Mouse (Mus musculus): ENCODE data around the gene Clint1. TPM values are rescaled to one million over a fixed set of nuclear protein-coding genes. Genes with fewer than 3 reads are reported as not detected.

The Clint1 gene
- polyA plus RNA-seq, 1 experiment: 70.1 TPM

GRCm38 (mm10) chr11:45861334-45861733 lies 9.5 kb downstream of the Clint1 start:
- DNase-seq: no peak
- H3K27me3 ChIP-seq (ENCODE audit: control insufficient read depth, insufficient read depth, low read length): no peaks in the 10 kb centered on the region
- H3K36me3 ChIP-seq (ENCODE audit: control insufficient read depth, insufficient read depth, low read length): no peaks in the 10 kb centered on the region
- 97% methylated on average over 7 of the region's 7 CpGs for WGBS
- H3K27ac ChIP-seq (ENCODE audit: control insufficient read depth, insufficient read depth, low read length): no peak overlapping the region
- H3K4me3 ChIP-seq (ENCODE audit: control insufficient read depth, insufficient read depth, low read length): no peak overlapping the region
- no peaks in the 10 kb centered on the region for H3K4me1 ChIP-seq (replicated peaks; ENCODE audit: control insufficient read depth, insufficient read depth, low read length)
- no peak for TF ChIP-seq POLR2A (IDR thresholded peaks at IDR 0.05; ENCODE audit: control insufficient read depth, extremely low read depth, insufficient read depth, low read length, poor library complexity)

DNA sequence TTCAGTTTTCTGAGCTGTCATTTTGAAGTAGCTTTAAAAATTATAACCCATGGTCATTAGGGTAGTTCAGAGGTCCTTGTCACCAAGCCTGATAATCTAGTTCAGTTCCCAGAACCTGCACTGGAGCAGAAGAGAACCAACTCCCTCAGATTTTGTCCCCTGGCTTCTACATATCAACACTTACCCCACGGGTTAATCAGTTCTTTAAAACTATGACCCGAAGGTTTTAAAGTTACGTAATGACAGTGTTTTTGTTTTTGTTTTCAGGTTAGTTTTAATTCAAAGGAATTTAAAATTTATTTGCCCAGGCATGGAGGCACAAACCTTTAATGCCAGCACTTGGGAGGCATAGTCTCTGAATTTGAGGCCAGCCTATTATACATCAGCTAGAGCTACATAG lies 12.6 kb downstream of the Clint1 start:
- TF ChIP-seq POLR2A (IDR thresholded peaks at IDR 0.05; ENCODE audit: control insufficient read depth, extremely low read depth, insufficient read depth, low read length, poor library complexity): no peak
- no peak for TF ChIP-seq CTCF (IDR thresholded peaks at IDR 0.05; ENCODE audit: borderline replicate concordance, control insufficient read depth, extremely low read depth, insufficient read depth, low read length, poor library complexity)
- WGBS: 87% methylated on average over 3 of the region's 3 CpGs
- no peak overlapping the region for H3K4me3 ChIP-seq (ENCODE audit: control insufficient read depth, insufficient read depth, low read length)
- no peaks in the 10 kb centered on the region for H3K27me3 ChIP-seq (ENCODE audit: control insufficient read depth, insufficient read depth, low read length)
- no peak for DNase-seq
- no peaks in the 10 kb centered on the region for H3K36me3 ChIP-seq (ENCODE audit: control insufficient read depth, insufficient read depth, low read length)
- no peak overlapping the region for H3K27ac ChIP-seq (ENCODE audit: control insufficient read depth, insufficient read depth, low read length)
- no peaks in the 10 kb centered on the region for H3K4me1 ChIP-seq (replicated peaks; ENCODE audit: control insufficient read depth, insufficient read depth, low read length)

DNA sequence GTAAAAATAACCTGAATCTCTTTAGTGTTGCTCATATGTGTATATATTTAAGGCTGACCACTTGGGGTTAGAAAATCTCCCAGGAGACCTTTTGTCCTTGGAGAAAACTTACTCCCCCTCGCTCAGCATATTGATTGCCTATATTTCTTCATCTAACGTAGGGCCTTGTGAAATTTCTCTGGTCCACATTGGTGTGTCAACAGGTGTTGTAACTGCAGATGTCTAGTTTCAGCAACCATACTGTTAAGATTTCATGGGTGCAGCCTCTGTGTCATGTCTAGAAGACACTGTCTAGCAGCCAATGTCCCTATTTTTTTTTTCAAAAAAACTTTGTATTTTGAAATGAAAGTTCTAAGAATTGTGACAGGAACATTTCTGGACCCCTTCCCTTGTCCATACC lies 14.0 kb downstream of the Clint1 start:
- no peak overlapping the region for H3K4me3 ChIP-seq (ENCODE audit: control insufficient read depth, insufficient read depth, low read length)
- no peak for DNase-seq
- no peak overlapping the region for H3K27ac ChIP-seq (ENCODE audit: control insufficient read depth, insufficient read depth, low read length)
- no peaks in the 10 kb centered on the region for H3K27me3 ChIP-seq (ENCODE audit: control insufficient read depth, insufficient read depth, low read length)
- H3K36me3 ChIP-seq (ENCODE audit: control insufficient read depth, insufficient read depth, low read length): no peaks in the 10 kb centered on the region
- WGBS: 96% methylated on average over 2 of the region's 2 CpGs
- H3K4me1 ChIP-seq (replicated peaks; ENCODE audit: control insufficient read depth, insufficient read depth, low read length): no peaks in the 10 kb centered on the region
- TF ChIP-seq POLR2A (IDR thresholded peaks at IDR 0.05; ENCODE audit: control insufficient read depth, extremely low read depth, insufficient read depth, low read length, poor library complexity) (no peak), CTCF (IDR thresholded peaks at IDR 0.05; ENCODE audit: borderline replicate concordance, control insufficient read depth, extremely low read depth, insufficient read depth, low read length, poor library complexity) (no peak)

DNA sequence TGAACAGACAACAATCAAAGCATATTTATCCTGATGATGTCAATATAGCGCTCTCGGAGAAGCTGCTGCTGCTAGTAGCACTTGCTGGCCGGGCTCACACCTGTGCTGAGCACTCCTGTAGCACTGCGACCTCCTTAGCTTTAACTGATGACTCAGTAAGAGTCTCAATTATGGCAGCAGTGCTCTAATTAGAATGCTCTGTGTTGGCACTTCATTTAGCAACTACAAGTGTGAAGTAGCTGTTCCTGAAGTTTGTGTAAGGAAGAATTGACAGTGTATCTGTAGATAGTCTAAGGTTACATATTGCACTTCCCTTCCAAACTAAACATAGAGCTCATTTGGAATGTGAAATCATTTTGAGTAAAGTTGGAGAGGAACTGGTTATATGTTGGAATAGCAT lies 14.7 kb downstream of the Clint1 start:
- 92% methylated on average over 4 of the region's 4 CpGs for WGBS
- Histone ChIP-seq H3K4me3 (ENCODE audit: control insufficient read depth, insufficient read depth, low read length) (no peak overlapping the region), H3K36me3 (ENCODE audit: control insufficient read depth, insufficient read depth, low read length) (no peaks in the 10 kb centered on the region), H3K27ac (ENCODE audit: control insufficient read depth, insufficient read depth, low read length) (no peak overlapping the region), H3K4me1 (replicated peaks; ENCODE audit: control insufficient read depth, insufficient read depth, low read length) (no peaks in the 10 kb centered on the region), H3K27me3 (ENCODE audit: control insufficient read depth, insufficient read depth, low read length) (no peaks in the 10 kb centered on the region)
- no peak for TF ChIP-seq CTCF (IDR thresholded peaks at IDR 0.05; ENCODE audit: borderline replicate concordance, control insufficient read depth, extremely low read depth, insufficient read depth, low read length, poor library complexity)
- no peak for TF ChIP-seq POLR2A (IDR thresholded peaks at IDR 0.05; ENCODE audit: control insufficient read depth, extremely low read depth, insufficient read depth, low read length, poor library complexity)
- DNase-seq: no peak

- DNase-seq: peak; percentile 43
- Histone ChIP-seq H3K36me3 (ENCODE audit: control insufficient read depth, insufficient read depth, low read length) (no peaks in the 10 kb centered on the region), H3K27me3 (ENCODE audit: control insufficient read depth, insufficient read depth, low read length) (no peaks in the 10 kb centered on the region), H3K4me3 (ENCODE audit: control insufficient read depth, insufficient read depth, low read length) (no peak overlapping the region), H3K4me1 (replicated peaks; ENCODE audit: control insufficient read depth, insufficient read depth, low read length) (peaks cover 15% of the 10 kb centered on the region), H3K27ac (ENCODE audit: control insufficient read depth, insufficient read depth, low read length) (no peak overlapping the region)
- TF ChIP-seq CTCF (IDR thresholded peaks at IDR 0.05; ENCODE audit: borderline replicate concordance, control insufficient read depth, extremely low read depth, insufficient read depth, low read length, poor library complexity): no peak
- TF ChIP-seq POLR2A (IDR thresholded peaks at IDR 0.05; ENCODE audit: control insufficient read depth, extremely low read depth, insufficient read depth, low read length, poor library complexity): no peak
- 93% methylated on average over 1 of the region's 1 CpGs for WGBS
Observed at GRCm38 (mm10) chr11:45873666-45874065, 21.8 kb downstream of the Clint1 start.

- H3K36me3 ChIP-seq (ENCODE audit: control insufficient read depth, insufficient read depth, low read length): no peaks in the 10 kb centered on the region
- H3K27ac ChIP-seq (ENCODE audit: control insufficient read depth, insufficient read depth, low read length): no peak overlapping the region
- WGBS: 9% methylated on average over 6 of the region's 6 CpGs
- H3K4me1 ChIP-seq (replicated peaks; ENCODE audit: control insufficient read depth, insufficient read depth, low read length): peaks cover 15% of the 10 kb centered on the region
- H3K27me3 ChIP-seq (ENCODE audit: control insufficient read depth, insufficient read depth, low read length): no peaks in the 10 kb centered on the region
- no peak for TF ChIP-seq POLR2A (IDR thresholded peaks at IDR 0.05; ENCODE audit: control insufficient read depth, extremely low read depth, insufficient read depth, low read length, poor library complexity)
- TF ChIP-seq CTCF (IDR thresholded peaks at IDR 0.05; ENCODE audit: borderline replicate concordance, control insufficient read depth, extremely low read depth, insufficient read depth, low read length, poor library complexity): no peak
- no peak overlapping the region for H3K4me3 ChIP-seq (ENCODE audit: control insufficient read depth, insufficient read depth, low read length)
- peak; percentile 19 for DNase-seq
Observed at GRCm38 (mm10) chr11:45874251-45874650, 22.4 kb downstream of the Clint1 start.

DNA sequence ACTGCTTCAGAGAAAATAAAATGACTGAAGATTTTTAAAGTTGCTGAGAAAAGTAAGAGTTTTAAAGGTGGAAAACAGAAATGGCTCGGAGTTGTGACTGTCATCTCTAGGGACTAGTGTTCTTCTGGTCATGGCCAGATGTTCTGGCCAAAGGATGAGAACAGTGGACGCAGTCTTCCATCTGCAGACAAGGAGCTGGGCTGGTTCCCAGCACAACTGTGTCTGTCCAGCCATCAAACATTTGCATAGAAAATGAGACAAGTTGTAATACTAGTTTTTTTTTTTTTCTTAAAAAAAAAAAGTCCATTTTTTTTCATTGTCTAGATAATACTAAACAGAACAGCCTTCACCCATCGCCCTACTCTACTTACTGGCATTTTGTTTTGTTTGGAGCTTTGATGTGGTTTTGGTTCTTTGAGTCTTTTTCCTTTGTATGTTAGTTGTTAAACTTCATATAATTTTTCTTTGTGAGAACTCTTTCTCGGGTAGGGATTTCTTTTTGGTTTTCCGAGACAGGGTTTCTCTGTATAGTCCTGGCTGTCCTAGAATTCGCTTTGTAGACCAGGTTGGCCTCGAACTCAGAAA lies 23.6 kb downstream of the Clint1 start:
- no peak overlapping the region for H3K4me3 ChIP-seq (ENCODE audit: control insufficient read depth, insufficient read depth, low read length)
- no peaks in the 10 kb centered on the region for H3K27me3 ChIP-seq (ENCODE audit: control insufficient read depth, insufficient read depth, low read length)
- WGBS: 40% methylated on average over 7 of the region's 7 CpGs
- H3K27ac ChIP-seq (ENCODE audit: control insufficient read depth, insufficient read depth, low read length): no peak overlapping the region
- TF ChIP-seq CTCF (IDR thresholded peaks at IDR 0.05; ENCODE audit: borderline replicate concordance, control insufficient read depth, extremely low read depth, insufficient read depth, low read length, poor library complexity) (no peak), POLR2A (IDR thresholded peaks at IDR 0.05; ENCODE audit: control insufficient read depth, extremely low read depth, insufficient read depth, low read length, poor library complexity) (no peak)
- DNase-seq: no peak
- H3K4me1 ChIP-seq (replicated peaks; ENCODE audit: control insufficient read depth, insufficient read depth, low read length): peaks cover 15% of the 10 kb centered on the region
- no peaks in the 10 kb centered on the region for H3K36me3 ChIP-seq (ENCODE audit: control insufficient read depth, insufficient read depth, low read length)

Measured in thymus, adult 2 months (tissue).